Mouse (Mus musculus): ENCODE data around the gene Ube2l3. TPM values are rescaled to one million over a fixed set of nuclear protein-coding genes. Genes with fewer than 3 reads are reported as not detected.

Ube2l3 gene
- polyA plus RNA-seq, 1 experiment = 103 TPM

DNA sequence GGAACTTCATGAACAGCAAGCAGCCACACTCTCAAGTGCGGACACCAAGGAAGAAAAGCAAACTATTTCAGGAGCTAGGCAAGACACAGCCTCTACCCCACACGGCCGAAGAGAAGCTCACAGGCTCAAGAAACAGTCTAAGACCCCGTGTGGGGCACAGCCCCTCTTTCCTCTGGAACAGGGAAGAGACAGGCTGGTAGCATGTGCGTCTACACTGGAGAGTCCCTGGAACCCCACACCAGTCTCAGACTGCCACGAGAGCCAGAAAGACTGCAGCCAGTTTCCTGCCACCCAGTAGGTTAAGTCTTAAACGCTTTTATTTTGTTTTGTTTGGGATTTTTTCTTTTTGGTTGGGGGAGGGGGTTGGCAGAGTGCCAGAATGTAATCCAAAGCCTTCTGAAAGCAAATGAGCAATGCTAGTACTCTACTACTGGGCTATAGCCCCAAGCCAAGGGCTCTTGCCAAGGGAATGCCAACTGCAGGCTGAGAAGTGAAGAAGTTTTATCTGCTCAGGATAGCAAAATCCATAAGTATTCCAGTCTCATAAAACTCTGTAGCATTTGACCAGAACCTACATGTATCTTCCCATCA, 99.7 kb downstream of the Ube2l3 start:
- Histone ChIP-seq H3K9me3 (no peaks in the 10 kb centered on the region), H3K36me3 (replicated peaks; ENCODE audit: low read length) (peaks cover 93% of the 10 kb centered on the region), H3K4me3 (replicated peaks) (no peak overlapping the region), H3K4me1 (peaks cover 19% of the 10 kb centered on the region), H3K27me3 (replicated peaks) (no peaks in the 10 kb centered on the region)
- TF ChIP-seq FLI1 (IDR thresholded peaks at IDR 0.05; ENCODE audit: low read length) (no peak), GATA1 (IDR thresholded peaks at IDR 0.05; ENCODE audit: borderline replicate concordance, low read length) (no peak)

Other genes starting within 250 kb of the Ube2l3 start
- 17.1 and 17.7 TPM in 2 replicates for gene Mapk1, start 219.3 kb downstream of the Ube2l3 start, polyA plus RNA-seq (2012; ENCODE audit: insufficient read depth, low replicate concordance)
- 0.18 TPM in 1 of 2 replicates, not detected in the other for gene Ypel1, start 133.0 kb downstream of the Ube2l3 start, polyA plus RNA-seq (2012; ENCODE audit: insufficient read depth, low replicate concordance)
- gene Ppil2, start 91.4 kb downstream of the Ube2l3 start, polyA plus RNA-seq (2012; ENCODE audit: insufficient read depth, low replicate concordance) = 65.8 and 76.6 TPM in 2 replicates
- 7.5 and 24.0 TPM in 2 replicates for gene 2610318N02Rik, start 77.5 kb downstream of the Ube2l3 start, polyA plus RNA-seq (2012; ENCODE audit: insufficient read depth, low replicate concordance)
- 250 and 345 TPM in 2 replicates for gene Sdf2l1, start 70.3 kb downstream of the Ube2l3 start, polyA plus RNA-seq (2012; ENCODE audit: insufficient read depth, low replicate concordance)
- gene Ydjc, start 58.0 kb downstream of the Ube2l3 start, polyA plus RNA-seq (2012; ENCODE audit: insufficient read depth, low replicate concordance) = 40.2 and 205 TPM in 2 replicates
- 2.3 and 4.8 TPM in 2 replicates for gene Ccdc116, start 55.4 kb downstream of the Ube2l3 start, polyA plus RNA-seq (2012; ENCODE audit: insufficient read depth, low replicate concordance)
- gene Rimbp3, start 6.0 kb upstream of the Ube2l3 start, polyA plus RNA-seq (2012; ENCODE audit: insufficient read depth, low replicate concordance) = 0.32 TPM in 1 of 2 replicates, not detected in the other
- gene Hic2, start 30.9 kb upstream of the Ube2l3 start, polyA plus RNA-seq (2012; ENCODE audit: insufficient read depth, low replicate concordance) = 1.8 and 3.3 TPM in 2 replicates
- 11.8 and 13.2 TPM in 2 replicates for gene Tmem191c, start 73.4 kb upstream of the Ube2l3 start, polyA plus RNA-seq (2012; ENCODE audit: insufficient read depth, low replicate concordance)
- not detected in 2 replicates for gene Serpind1, start 128.7 kb upstream of the Ube2l3 start, polyA plus RNA-seq (2012; ENCODE audit: insufficient read depth, low replicate concordance)
- 6.3 and 6.7 TPM in 2 replicates for gene Snap29, start 203.3 kb upstream of the Ube2l3 start, polyA plus RNA-seq (2012; ENCODE audit: insufficient read depth, low replicate concordance)
- 6.0 and 16.7 TPM in 2 replicates for gene Pi4ka, start 203.7 kb upstream of the Ube2l3 start, polyA plus RNA-seq (2012; ENCODE audit: insufficient read depth, low replicate concordance)
- gene Crkl, start 249.3 kb upstream of the Ube2l3 start, polyA plus RNA-seq (2012; ENCODE audit: insufficient read depth, low replicate concordance) = 5.4 and 8.8 TPM in 2 replicates